Mouse (Mus musculus) spleen, postnatal 0 days (tissue): Measurements from ENCODE around the gene Ptpdc1. TPM values are rescaled to one million over a fixed set of nuclear protein-coding genes. Genes with fewer than 3 reads are reported as not detected.
A peak's percentile ranks its signal among the peaks of the same experiment; 100 is the strongest.

Source experiments
- microRNA counts: library from miRNA; unstranded; fragments of <30 nt; microRNA quantifications from one replicate; lab custom pipeline; 2015
- polyA plus RNA-seq: library from polyadenylated mRNA; unstranded; fragments of >200 nt; fragmentation: Nextera tagmentation; extraction: Ambion mirVana; gene quantifications from 2 replicates; pipeline ENCODE4 v1.2.1, GENCODE M21; 2015

Gene Ptpdc1
- polyA plus RNA-seq = 1.6 and 2.7 TPM in 2 replicates

GRCm38 (mm10) chr13:48625433-48626184 lies at the start of gene Ptpdc1:
Ptpdc1 (minus strand) TSS chr13:48625664.

DNA sequence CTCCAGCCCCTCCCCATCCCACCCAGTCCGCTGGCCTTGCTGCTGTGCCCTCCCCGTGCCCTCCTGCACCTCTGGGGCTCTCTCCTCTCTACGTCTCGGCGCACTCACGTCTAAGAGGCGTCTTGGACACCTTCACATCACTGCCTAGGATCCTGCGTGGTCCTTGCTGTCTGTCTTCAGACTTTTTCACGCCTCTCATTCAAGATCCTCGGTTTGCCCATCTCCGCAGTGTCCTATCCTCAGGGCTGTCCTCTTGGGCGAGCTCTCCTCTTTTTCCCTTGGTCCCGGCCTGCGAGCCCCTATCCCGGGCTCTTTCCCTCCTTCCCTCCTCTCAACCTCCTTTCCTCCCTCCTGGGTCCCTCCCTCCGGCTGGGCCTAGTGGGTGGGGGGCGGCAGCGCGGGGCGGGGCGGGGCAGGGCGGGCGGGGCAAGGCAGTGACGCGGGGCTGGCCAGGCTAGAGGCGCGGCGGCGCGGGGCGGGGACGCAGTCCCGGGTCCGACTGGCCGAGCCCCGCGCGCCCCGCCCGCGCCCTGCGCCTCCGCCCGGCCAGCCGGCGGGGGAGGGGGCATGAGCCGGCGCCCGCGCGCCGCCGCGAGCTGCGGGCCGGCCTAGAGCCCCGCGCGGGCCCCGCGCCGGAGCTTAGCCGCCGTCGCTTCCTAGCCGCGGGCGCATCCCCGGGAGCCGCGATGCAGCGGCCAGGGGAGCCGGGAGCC lies 37.1 kb upstream of the Ptpdc1 start, which contains the start of gene Barx1:
Gene Barx1 (plus strand): TSS at position 568 of the 713 bp plus-strand sequence.

MicroRNA genes within 50 kb of the gene (microRNA counts, 519-probe panel; counts per million panel counts)
- microRNA mmu-let-7a (lab: Ali Mortazavi, UCI) (10,046 counts per million, percentile 95 among the panel's probes with 10 or more counts), microRNA mmu-let-7d (lab: Ali Mortazavi, UCI) (9,649 counts per million, percentile 92 among the panel's probes with 10 or more counts), microRNA mmu-let-7f (lab: Ali Mortazavi, UCI) (8,810 counts per million, percentile 86 among the panel's probes with 10 or more counts)

Other genes with a start within 250 kb of the Ptpdc1 start
- 0.91 and 1.3 TPM in 2 replicates for gene Zfp169, start 112.2 kb downstream of the Ptpdc1 start, polyA plus RNA-seq
- gene A830005F24Rik, start 112.1 kb downstream of the Ptpdc1 start, polyA plus RNA-seq = 0.42 and 0.56 TPM in 2 replicates
- gene Barx1, start 37.3 kb upstream of the Ptpdc1 start, polyA plus RNA-seq = 5.2 and 7.5 TPM in 2 replicates
- 3.7 and 4.4 TPM in 2 replicates for gene Phf2, start 245.5 kb upstream of the Ptpdc1 start, polyA plus RNA-seq